Mouse (Mus musculus): ENCODE measurements around the gene Evi5. TPM values are rescaled to one million over a fixed set of nuclear protein-coding genes. Genes with fewer than 3 reads are reported as not detected.

Gene Evi5
- polyA plus RNA-seq, 1 experiment: 15.1 TPM

DNA sequence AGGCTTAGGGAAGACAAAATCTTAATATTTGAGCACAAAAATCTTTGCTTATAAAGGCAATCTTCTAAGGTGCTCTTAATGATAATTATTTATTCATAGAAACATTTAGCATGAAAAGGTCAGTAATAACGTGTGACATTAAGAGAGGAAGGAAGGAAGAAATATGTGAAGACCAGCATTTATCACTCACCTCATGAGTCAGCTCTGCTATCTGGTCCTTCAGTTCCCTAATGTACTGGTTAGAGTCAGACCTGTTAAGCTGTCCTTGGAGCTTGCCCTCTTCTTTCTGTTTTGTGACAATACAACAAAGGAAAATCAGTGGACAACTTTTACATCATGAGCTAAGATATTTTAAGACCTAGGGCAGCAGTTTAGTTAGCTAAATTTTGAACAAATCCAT is 110.4 kb downstream of the Evi5 start:
- H3K4me1 ChIP-seq (ENCODE audit: control insufficient read depth, insufficient read depth, low read length): no peaks in the 10 kb centered on the region
- no peak overlapping the region for H3K27ac ChIP-seq (ENCODE audit: control insufficient read depth, insufficient read depth, low read depth, low read length)
- no peaks in the 10 kb centered on the region for H3K27me3 ChIP-seq (ENCODE audit: control insufficient read depth, insufficient read depth, low read length)
- H3K4me3 ChIP-seq (ENCODE audit: control insufficient read depth, low read depth, low read length): no peak overlapping the region
- H3K36me3 ChIP-seq (ENCODE audit: control insufficient read depth, insufficient read depth, low read length): no peaks in the 10 kb centered on the region
- TF ChIP-seq POLR2A (IDR thresholded peaks at IDR 0.05; ENCODE audit: control insufficient read depth, low read depth, low read length): no peak

DNA sequence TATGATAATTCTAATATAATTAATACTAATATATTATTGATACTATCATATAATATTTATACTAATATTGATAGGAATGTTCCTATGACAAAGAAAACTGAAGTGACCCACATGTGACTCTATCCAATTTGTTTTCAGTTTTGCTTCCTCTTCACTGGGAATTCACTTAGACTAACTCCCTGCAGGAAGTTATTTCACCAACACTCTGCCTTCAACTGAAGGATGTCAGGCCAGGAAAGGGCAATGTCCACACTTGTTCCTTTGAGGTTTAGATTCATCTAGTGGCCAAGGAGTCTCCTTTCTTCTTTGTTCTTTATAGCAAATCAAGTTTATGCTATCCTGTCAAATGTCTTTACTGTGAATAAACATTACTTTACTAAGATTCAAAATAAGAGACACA is 111.2 kb downstream of the Evi5 start:
- Histone ChIP-seq H3K27me3 (ENCODE audit: control insufficient read depth, insufficient read depth, low read length) (no peaks in the 10 kb centered on the region), H3K36me3 (ENCODE audit: control insufficient read depth, insufficient read depth, low read length) (no peaks in the 10 kb centered on the region), H3K4me3 (ENCODE audit: control insufficient read depth, low read depth, low read length) (no peak overlapping the region), H3K4me1 (ENCODE audit: control insufficient read depth, insufficient read depth, low read length) (no peaks in the 10 kb centered on the region), H3K27ac (ENCODE audit: control insufficient read depth, insufficient read depth, low read depth, low read length) (no peak overlapping the region)
- no peak for TF ChIP-seq CTCF (IDR thresholded peaks at IDR 0.05; ENCODE audit: control insufficient read depth, insufficient read depth, insufficient replicate concordance, low read depth, low read length)
- TF ChIP-seq POLR2A (IDR thresholded peaks at IDR 0.05; ENCODE audit: control insufficient read depth, low read depth, low read length): no peak

DNA sequence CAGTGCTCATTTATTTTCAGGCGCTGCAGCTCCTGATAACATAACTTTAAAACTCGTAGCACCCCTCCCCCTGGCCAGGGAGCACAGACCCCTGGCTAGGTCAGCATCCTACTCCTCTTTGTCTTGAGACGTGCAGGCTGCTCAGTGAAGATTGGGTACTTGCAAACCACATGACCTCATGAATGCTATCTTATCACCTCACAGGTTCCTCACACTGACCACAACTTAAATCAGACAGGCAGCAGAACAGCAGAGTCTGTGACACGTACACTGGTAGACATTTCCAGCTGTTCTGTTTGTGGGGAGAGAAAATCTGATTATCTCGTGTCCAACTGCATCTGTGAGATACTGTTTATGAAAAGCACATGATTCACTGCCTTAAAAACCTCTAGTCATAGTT is 115.8 kb downstream of the Evi5 start:
- Histone ChIP-seq H3K4me3 (ENCODE audit: control insufficient read depth, low read depth, low read length) (no peak overlapping the region), H3K36me3 (ENCODE audit: control insufficient read depth, insufficient read depth, low read length) (no peaks in the 10 kb centered on the region), H3K27ac (ENCODE audit: control insufficient read depth, insufficient read depth, low read depth, low read length) (no peak overlapping the region), H3K27me3 (ENCODE audit: control insufficient read depth, insufficient read depth, low read length) (no peaks in the 10 kb centered on the region), H3K4me1 (ENCODE audit: control insufficient read depth, insufficient read depth, low read length) (no peaks in the 10 kb centered on the region)
- TF ChIP-seq POLR2A (IDR thresholded peaks at IDR 0.05; ENCODE audit: control insufficient read depth, low read depth, low read length): no peak
- no peak for TF ChIP-seq CTCF (IDR thresholded peaks at IDR 0.05; ENCODE audit: control insufficient read depth, insufficient read depth, insufficient replicate concordance, low read depth, low read length)

DNA sequence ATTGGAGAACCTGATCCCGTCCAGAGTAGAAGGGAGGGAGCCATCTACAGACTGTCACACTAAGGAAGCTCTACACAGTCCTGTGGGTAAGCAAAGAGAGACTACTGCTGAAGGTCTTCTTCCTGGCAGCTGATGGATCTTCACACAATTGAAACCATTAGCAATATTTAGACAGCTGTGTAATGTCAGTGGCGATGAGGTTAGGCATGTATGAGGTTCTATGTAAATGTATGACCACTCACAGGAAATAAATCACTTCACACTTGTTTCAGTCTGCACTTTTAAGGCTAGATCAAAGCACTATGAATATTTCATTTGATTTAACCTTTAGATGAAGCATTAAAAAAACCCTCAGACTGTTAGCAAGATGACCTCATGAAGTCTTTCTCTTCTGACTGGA is 118.8 kb downstream of the Evi5 start:
- Histone ChIP-seq H3K27me3 (ENCODE audit: control insufficient read depth, insufficient read depth, low read length) (no peaks in the 10 kb centered on the region), H3K36me3 (ENCODE audit: control insufficient read depth, insufficient read depth, low read length) (no peaks in the 10 kb centered on the region), H3K4me1 (ENCODE audit: control insufficient read depth, insufficient read depth, low read length) (no peaks in the 10 kb centered on the region), H3K4me3 (ENCODE audit: control insufficient read depth, low read depth, low read length) (no peak overlapping the region), H3K27ac (ENCODE audit: control insufficient read depth, insufficient read depth, low read depth, low read length) (no peak overlapping the region)
- no peak for TF ChIP-seq CTCF (IDR thresholded peaks at IDR 0.05; ENCODE audit: control insufficient read depth, insufficient read depth, insufficient replicate concordance, low read depth, low read length)
- TF ChIP-seq POLR2A (IDR thresholded peaks at IDR 0.05; ENCODE audit: control insufficient read depth, low read depth, low read length): no peak

DNA sequence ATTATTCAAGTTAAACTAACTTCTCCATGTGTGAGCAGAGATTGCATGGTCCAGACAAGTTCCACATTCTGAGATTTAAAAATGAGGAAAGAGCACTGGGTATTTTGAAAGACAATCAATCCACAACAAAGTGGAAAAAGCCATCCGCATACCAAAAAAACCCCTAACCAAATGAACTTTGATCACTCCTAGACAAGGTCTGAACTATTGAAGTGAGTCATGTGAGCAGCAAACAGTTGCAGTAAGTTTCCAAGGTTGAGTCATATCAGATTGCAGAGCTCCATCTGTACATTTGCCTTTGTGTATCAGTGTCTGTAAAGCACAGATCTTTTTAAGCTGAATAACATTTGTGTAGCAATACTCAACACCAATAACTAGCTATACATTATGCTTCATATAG is 120.2 kb downstream of the Evi5 start:
- TF ChIP-seq POLR2A (IDR thresholded peaks at IDR 0.05; ENCODE audit: control insufficient read depth, low read depth, low read length) (no peak), CTCF (IDR thresholded peaks at IDR 0.05; ENCODE audit: control insufficient read depth, insufficient read depth, insufficient replicate concordance, low read depth, low read length) (no peak)
- Histone ChIP-seq H3K27me3 (ENCODE audit: control insufficient read depth, insufficient read depth, low read length) (no peaks in the 10 kb centered on the region), H3K4me3 (ENCODE audit: control insufficient read depth, low read depth, low read length) (no peak overlapping the region), H3K4me1 (ENCODE audit: control insufficient read depth, insufficient read depth, low read length) (no peaks in the 10 kb centered on the region), H3K36me3 (ENCODE audit: control insufficient read depth, insufficient read depth, low read length) (no peaks in the 10 kb centered on the region), H3K27ac (ENCODE audit: control insufficient read depth, insufficient read depth, low read depth, low read length) (no peak overlapping the region)

DNA sequence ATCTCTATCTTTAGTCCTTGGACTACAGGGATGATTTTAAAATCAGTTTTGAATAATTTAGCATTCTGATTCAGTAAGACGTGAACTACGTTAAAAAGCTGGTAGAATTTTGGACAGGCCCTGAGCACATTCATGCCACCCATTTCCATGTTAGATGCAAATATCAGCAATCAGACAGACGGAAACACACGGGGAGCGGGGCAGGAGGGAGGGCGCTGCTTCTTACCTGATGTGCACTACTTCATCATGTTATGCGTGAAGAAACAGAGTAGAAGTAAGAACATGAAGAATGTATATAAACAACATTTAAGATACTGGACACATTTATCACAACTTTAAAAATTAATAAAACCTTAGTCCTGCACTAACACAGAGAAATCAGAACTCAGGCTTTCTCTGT is 121.3 kb downstream of the Evi5 start:
- Histone ChIP-seq H3K4me1 (ENCODE audit: control insufficient read depth, insufficient read depth, low read length) (no peaks in the 10 kb centered on the region), H3K4me3 (ENCODE audit: control insufficient read depth, low read depth, low read length) (no peak overlapping the region), H3K27ac (ENCODE audit: control insufficient read depth, insufficient read depth, low read depth, low read length) (no peak overlapping the region), H3K36me3 (ENCODE audit: control insufficient read depth, insufficient read depth, low read length) (no peaks in the 10 kb centered on the region), H3K27me3 (ENCODE audit: control insufficient read depth, insufficient read depth, low read length) (no peaks in the 10 kb centered on the region)
- no peak for TF ChIP-seq CTCF (IDR thresholded peaks at IDR 0.05; ENCODE audit: control insufficient read depth, insufficient read depth, insufficient replicate concordance, low read depth, low read length)
- TF ChIP-seq POLR2A (IDR thresholded peaks at IDR 0.05; ENCODE audit: control insufficient read depth, low read depth, low read length): no peak

DNA sequence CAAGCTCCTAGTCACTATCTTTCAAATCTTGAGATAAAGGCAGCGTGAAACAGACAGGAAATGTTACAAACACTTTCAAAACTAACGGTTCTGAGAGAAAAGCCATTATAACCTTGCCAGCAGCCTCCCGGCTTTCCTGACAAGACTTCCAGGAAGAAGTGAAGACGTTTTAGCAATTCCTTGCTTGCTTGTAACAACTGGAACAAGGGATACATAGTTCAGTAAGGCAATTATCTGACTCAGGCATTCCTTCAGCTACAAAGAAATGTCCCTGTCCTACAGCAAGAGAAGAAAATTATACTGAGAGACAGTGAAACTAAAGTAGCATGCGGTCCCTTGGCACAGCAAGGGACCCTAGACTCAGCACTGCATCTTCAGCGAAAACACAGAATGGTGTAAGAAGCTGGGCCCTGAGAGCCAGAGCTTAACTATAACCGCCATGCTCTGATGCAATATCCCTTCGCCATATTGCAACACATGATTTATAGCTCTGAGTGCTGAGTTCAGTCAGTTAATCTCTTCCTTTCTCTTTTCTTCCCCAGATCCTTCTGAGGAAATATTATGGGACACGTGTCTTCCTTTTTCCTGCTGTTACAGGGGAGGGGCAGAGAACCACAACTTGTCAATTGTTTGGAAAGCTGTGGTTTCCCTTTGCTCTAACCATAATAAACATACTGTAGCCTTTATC is 125.5 kb downstream of the Evi5 start:
- no peak for TF ChIP-seq POLR2A (IDR thresholded peaks at IDR 0.05; ENCODE audit: control insufficient read depth, low read depth, low read length)
- TF ChIP-seq CTCF (IDR thresholded peaks at IDR 0.05; ENCODE audit: control insufficient read depth, insufficient read depth, insufficient replicate concordance, low read depth, low read length): no peak
- Histone ChIP-seq H3K27me3 (ENCODE audit: control insufficient read depth, insufficient read depth, low read length) (no peaks in the 10 kb centered on the region), H3K4me1 (ENCODE audit: control insufficient read depth, insufficient read depth, low read length) (no peaks in the 10 kb centered on the region), H3K36me3 (ENCODE audit: control insufficient read depth, insufficient read depth, low read length) (no peaks in the 10 kb centered on the region), H3K27ac (ENCODE audit: control insufficient read depth, insufficient read depth, low read depth, low read length) (no peak overlapping the region), H3K4me3 (ENCODE audit: control insufficient read depth, low read depth, low read length) (no peak overlapping the region)

DNA sequence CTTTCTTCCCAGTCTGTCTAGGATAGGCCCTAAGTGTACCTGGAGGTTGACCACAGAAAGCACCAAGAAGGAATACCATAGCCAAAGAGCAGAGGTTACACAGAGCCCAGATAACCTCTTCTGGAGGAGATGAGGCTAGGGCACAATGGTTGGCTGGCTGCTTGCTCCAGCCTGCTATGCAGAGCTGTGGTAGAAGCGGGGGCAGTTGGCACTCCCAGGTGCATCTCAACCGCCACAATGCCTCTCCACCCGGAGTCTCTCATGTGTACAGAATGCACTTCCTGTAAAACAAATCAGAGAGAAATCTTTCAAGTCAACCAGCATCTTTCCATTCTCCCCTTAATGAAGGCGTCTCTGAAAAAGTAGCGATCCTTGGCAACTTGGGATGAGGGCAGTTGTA is 135.9 kb downstream of the Evi5 start:
- no peaks in the 10 kb centered on the region for H3K36me3 ChIP-seq (ENCODE audit: control insufficient read depth, insufficient read depth, low read length)
- TF ChIP-seq POLR2A (IDR thresholded peaks at IDR 0.05; ENCODE audit: control insufficient read depth, low read depth, low read length): no peak
- H3K27ac ChIP-seq (ENCODE audit: control insufficient read depth, insufficient read depth, low read depth, low read length): no peak overlapping the region
- H3K4me1 ChIP-seq (ENCODE audit: control insufficient read depth, insufficient read depth, low read length): no peaks in the 10 kb centered on the region; the same call in 1 of the 2 replicates
- no peak overlapping the region for H3K4me3 ChIP-seq (ENCODE audit: control insufficient read depth, low read depth, low read length)
- H3K27me3 ChIP-seq (ENCODE audit: control insufficient read depth, insufficient read depth, low read length): no peaks in the 10 kb centered on the region
